Mouse (Mus musculus) olfactory bulb, adult 2 months (tissue): ENCODE results near the gene Mrpl37.

Experiments
- CTCF ChIP-seq: fragments of 200-500 bp; IDR thresholded peaks from 2 replicates; pipeline ENCODE4 v1.5.1; 2012; ENCODE audit warnings: low read depth, mild to moderate bottlenecking, low read length, moderate library complexity; ENCODE audit not compliant: insufficient read depth
- POLR2A ChIP-seq: fragments of 200-500 bp; IDR thresholded peaks from 2 replicates; pipeline ENCODE4 v1.6.1; 2012; ENCODE audit warnings: mild to moderate bottlenecking, low read depth, low read length, moderate library complexity; ENCODE audit not compliant: insufficient read depth

GRCm38 (mm10) chr4:107021464-107021863, 45.2 kb downstream of the Mrpl37 start:
- no peak for TF ChIP-seq CTCF
- TF ChIP-seq POLR2A, result no peak
